Mouse (Mus musculus) lung, adult 2 months (tissue): ENCODE results near the gene Susd1. TPM values are rescaled to one million over a fixed set of nuclear protein-coding genes. Genes with fewer than 3 reads are reported as not detected.

Experiments used
- DNase-seq: peaks from one replicate; pipeline ENCODE4 v3.0.0; 2022
- H3K4me1 ChIP-seq: fragments of 200-500 bp; 2 replicates; pipeline ENCODE4 v1.6.1; 2011; ENCODE audit warnings: low read length; ENCODE audit not compliant: control insufficient read depth, insufficient read depth
- H3K4me3 ChIP-seq: fragments of 200-500 bp; replicated peaks from 2 replicates; pipeline ENCODE3; 2011; ENCODE audit warnings: low read depth, mild to moderate bottlenecking, control low read depth, low read length; ENCODE audit errors: extremely low read depth
- CTCF ChIP-seq: fragments of 200-500 bp; IDR thresholded peaks from 2 replicates; pipeline ENCODE4 v1.5.1; 2011; ENCODE audit warnings: mild to moderate bottlenecking, low read length, control low read depth; ENCODE audit not compliant: insufficient read depth
- POLR2A ChIP-seq: fragments of 200-500 bp; IDR thresholded peaks from 2 replicates; pipeline ENCODE4 v1.6.1; 2011; ENCODE audit warnings: low read depth, mild to moderate bottlenecking, control low read depth, low read length, borderline replicate concordance; ENCODE audit errors: extremely low read depth
- whole genome bisulfite sequencing: fragments of 180-500 bp; shearing (Covaris S2); methylation state at CpG from one replicate; pipeline ENCODE4 v1.1.7; 2018; 5-methylcytosine and 5-hydroxymethylcytosine counted together
- polyA plus RNA-seq: library from polyadenylated mRNA; depleted of rRNA; stranded (reverse); fragments of >200 nt; gene quantifications from 2 replicates; pipeline ENCODE4 v1.2.3, GENCODE M21; 2012

The Susd1 gene
- polyA plus RNA-seq, 1 experiment = 3.1 TPM

GRCm38 (mm10) chr4:59319136-59319941 lies 119.1 kb downstream of the Susd1 start:
- Histone ChIP-seq H3K4me3 (no peak overlapping the region), H3K4me1 (no peaks in the 10 kb centered on the region; the same call in 1 of the 2 replicates)
- WGBS = 58% methylated on average over 9 of the region's 9 CpGs
- TF ChIP-seq POLR2A (no peak), CTCF (no peak)
- DNase-seq = no peak

- Histone ChIP-seq H3K4me1 (no peaks in the 10 kb centered on the region; the same call in 1 of the 2 replicates), H3K4me3 (no peak overlapping the region)
- 84% methylated on average over 6 of the region's 6 CpGs for WGBS
- TF ChIP-seq POLR2A = no peak
- no peak for TF ChIP-seq CTCF
- DNase-seq = no peak
These were observed 119.8 kb downstream of the Susd1 start for GRCm38 (mm10) chr4:59318602-59319001.

- WGBS = 75% methylated on average over 15 of the region's 15 CpGs
- Histone ChIP-seq H3K4me3 (no peak overlapping the region), H3K4me1 (no peaks in the 10 kb centered on the region)
- no peak for DNase-seq
- TF ChIP-seq POLR2A (no peak), CTCF (no peak)
These were observed 122.7 kb downstream of the Susd1 start for GRCm38 (mm10) chr4:59315553-59316405.

- TF ChIP-seq CTCF = no peak
- no peak for TF ChIP-seq POLR2A
- no peak for DNase-seq
- Histone ChIP-seq H3K4me3 (no peak overlapping the region), H3K4me1 (no peaks in the 10 kb centered on the region)
- 73% methylated on average over 3 of the region's 3 CpGs for WGBS
These were observed 123.4 kb downstream of the Susd1 start for GRCm38 (mm10) chr4:59314939-59315552.

GRCm38 (mm10) chr4:59312945-59313344 lies 125.5 kb downstream of the Susd1 start:
- WGBS = 43% methylated on average over 7 of the region's 7 CpGs
- no peak for DNase-seq
- H3K4me3 ChIP-seq = no peak overlapping the region
- H3K4me1 ChIP-seq = no peaks in the 10 kb centered on the region
- TF ChIP-seq CTCF (no peak), POLR2A (no peak)

- Histone ChIP-seq H3K4me3 (no peak overlapping the region), H3K4me1 (no peaks in the 10 kb centered on the region)
- DNase-seq = no peak
- WGBS = 92% methylated on average over 9 of the region's 9 CpGs
- no peak for TF ChIP-seq CTCF
- TF ChIP-seq POLR2A = no peak
These were observed 127.8 kb downstream of the Susd1 start for GRCm38 (mm10) chr4:59310590-59310989.

- no peak for DNase-seq
- Histone ChIP-seq H3K4me3 (no peak overlapping the region), H3K4me1 (no peaks in the 10 kb centered on the region)
- WGBS = 66% methylated on average over 10 of the region's 10 CpGs
- no peak for TF ChIP-seq POLR2A
- no peak for TF ChIP-seq CTCF
These were observed 130.4 kb downstream of the Susd1 start for GRCm38 (mm10) chr4:59307841-59308589.

- no peak for TF ChIP-seq CTCF
- TF ChIP-seq POLR2A = no peak
- 93% methylated on average over 8 of the region's 8 CpGs for WGBS
- peaks cover 5% of the 10 kb centered on the region; the same call in 1 of the 2 replicates for H3K4me1 ChIP-seq
- no peak for DNase-seq
- H3K4me3 ChIP-seq = no peak overlapping the region
These were observed 136.0 kb downstream of the Susd1 start for GRCm38 (mm10) chr4:59302387-59302786.

- no peak for DNase-seq
- no peak for TF ChIP-seq POLR2A
- TF ChIP-seq CTCF = no peak
- 84% methylated on average over 9 of the region's 9 CpGs for WGBS
- peaks cover 5% of the 10 kb centered on the region; the same call in 1 of the 2 replicates for H3K4me1 ChIP-seq
- H3K4me3 ChIP-seq = no peak overlapping the region
These were observed 137.2 kb downstream of the Susd1 start for GRCm38 (mm10) chr4:59301025-59301815.
